Mouse (Mus musculus) thymus, adult 2 months (tissue): ENCODE measurements at regions not wholly inside any gene's neighbourhood (a gene's known extent, or its start where the extent isn't known, plus 50 kb on each side); places are given as distances from the start of the nearest gene placed in this dataset.

Source experiments
- CTCF ChIP-seq: fragments of 200-500 bp; IDR thresholded peaks from 2 replicates; pipeline ENCODE4 v1.5.1; 2012; ENCODE audit warnings: mild to moderate bottlenecking, control low read depth, low read length, moderate library complexity, borderline replicate concordance; ENCODE audit not compliant: control insufficient read depth, poor library complexity, insufficient read depth; ENCODE audit errors: extremely low read depth
- POLR2A ChIP-seq: fragments of 200-500 bp; IDR thresholded peaks from 2 replicates; pipeline ENCODE4 v1.6.1; 2012; ENCODE audit warnings: mild to moderate bottlenecking, low read length, control low read depth, moderate library complexity; ENCODE audit not compliant: control insufficient read depth, poor library complexity, insufficient read depth; ENCODE audit errors: extremely low read depth

DNA sequence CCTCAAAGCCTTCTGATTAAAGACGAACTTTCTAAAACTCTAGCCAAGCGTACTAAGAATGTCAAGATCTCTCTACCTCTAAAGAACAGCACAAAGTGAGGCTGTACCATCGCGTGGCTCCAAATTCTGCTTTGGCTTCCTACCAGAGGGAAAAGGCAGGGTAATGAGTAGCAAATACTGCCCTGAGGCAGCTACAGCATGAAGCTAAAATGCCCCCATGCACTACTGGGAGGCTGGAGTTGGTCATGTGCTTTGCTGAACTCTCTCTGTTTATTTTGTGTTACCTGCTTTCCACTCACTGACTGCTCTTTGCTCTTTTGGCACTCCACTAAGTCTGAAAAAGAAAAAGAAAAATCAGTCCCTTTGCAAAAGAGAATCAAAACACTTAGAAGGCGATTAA is 201.1 kb upstream of the Cpeb2 start:
- TF ChIP-seq CTCF: no peak
- TF ChIP-seq POLR2A: no peak
